Mouse (Mus musculus): ENCODE measurements at regions not wholly inside any gene's neighbourhood (a gene's known extent, or its start where the extent isn't known, plus 50 kb on each side); places are given as distances from the start of the nearest gene placed in this dataset.

GRCm38 (mm10) chr13:43939375-43939774 lies 154.8 kb downstream of the Cd83 start:
- no peak for TF ChIP-seq GATA1 (IDR thresholded peaks at IDR 0.05; ENCODE audit: low read length)
- TF ChIP-seq TAL1 (IDR thresholded peaks at IDR 0.05; ENCODE audit: low read length), result no peak

Measured in erythroblast, embryonic 14.5 days (primary cell).